Mouse (Mus musculus) thymus, adult 2 months (tissue): ENCODE results near the gene Lamb3.

Experiments used
- CTCF ChIP-seq: fragments of 200-500 bp; IDR thresholded peaks from 2 replicates; pipeline ENCODE4 v1.5.1; 2012; ENCODE audit warnings: mild to moderate bottlenecking, control low read depth, low read length, moderate library complexity, borderline replicate concordance; ENCODE audit not compliant: control insufficient read depth, poor library complexity, insufficient read depth; ENCODE audit errors: extremely low read depth
- POLR2A ChIP-seq: fragments of 200-500 bp; IDR thresholded peaks from 2 replicates; pipeline ENCODE4 v1.6.1; 2012; ENCODE audit warnings: mild to moderate bottlenecking, low read length, control low read depth, moderate library complexity; ENCODE audit not compliant: control insufficient read depth, poor library complexity, insufficient read depth; ENCODE audit errors: extremely low read depth

DNA sequence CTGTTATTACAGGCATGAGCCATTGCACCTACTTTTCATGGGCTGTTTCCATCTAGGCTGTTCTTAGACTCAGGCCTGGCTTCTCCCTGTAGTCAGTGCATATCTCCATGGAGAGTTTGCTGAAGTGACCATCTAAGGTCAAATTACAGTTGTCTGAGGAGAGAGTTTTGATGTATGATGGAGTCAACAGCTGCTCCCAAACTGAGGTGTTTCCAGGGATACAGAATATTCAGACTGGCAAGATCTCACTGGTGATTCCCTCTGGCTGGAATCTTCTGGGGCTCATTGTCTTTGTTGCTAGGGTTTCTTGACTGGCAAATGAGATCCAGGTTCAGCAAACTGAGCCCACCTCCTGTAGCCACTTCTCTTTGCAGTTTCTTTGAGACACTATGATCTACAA, 83.2 kb downstream of the Lamb3 start:
- TF ChIP-seq CTCF (no peak), POLR2A (no peak)
